ENCODE assay signal across 8 mouse cellular contexts in genomic region chr9:48674359-48675015, GRCm38 (mm10).
DNase-seq lines count a peak whose midpoint lies in the region; ATAC-seq and TF ChIP-seq lines count a peak whose summit lies in the region.

No protein-coding gene starts in this region.

- ATAC-seq in forebrain, embryonic 14.5 days, result no peak
- no peak for ATAC-seq in forebrain, embryonic 13.5 days

- H3K9me3 ChIP-seq in forebrain, embryonic 14.5 days (replicated peaks; ENCODE audit: control insufficient read depth, low read length), result no peaks in the 10 kb centered on the region
- H3K9me3 ChIP-seq in forebrain, embryonic 13.5 days (replicated peaks), result no peaks in the 10 kb centered on the region

- TF ChIP-seq CTCF in thymus, adult 2 months (IDR thresholded peaks at IDR 0.05; ENCODE audit: borderline replicate concordance, control insufficient read depth, extremely low read depth, insufficient read depth, low read length, poor library complexity), result no peak

- H3K4me1 ChIP-seq in forebrain, embryonic 14.5 days (ENCODE audit: control insufficient read depth, insufficient read depth, low read length), result peaks cover 35% of the 10 kb centered on the region
- H3K4me1 ChIP-seq in forebrain, embryonic 13.5 days, result peaks cover 72% of the 10 kb centered on the region
- no peaks in the 10 kb centered on the region for H3K4me1 ChIP-seq in thymus, adult 2 months (replicated peaks; ENCODE audit: control insufficient read depth, insufficient read depth, low read length)

- no peaks in the 10 kb centered on the region for H3K36me3 ChIP-seq in forebrain, embryonic 14.5 days (ENCODE audit: control insufficient read depth, insufficient read depth, low read length)
- no peaks in the 10 kb centered on the region for H3K36me3 ChIP-seq in forebrain, embryonic 13.5 days (ENCODE audit: poor library complexity, severe bottlenecking)
- H3K36me3 ChIP-seq in thymus, adult 2 months (ENCODE audit: control insufficient read depth, insufficient read depth, low read length), result no peaks in the 10 kb centered on the region

- H3K9ac ChIP-seq in forebrain, embryonic 14.5 days (ENCODE audit: low read length), result no peak overlapping the region
- H3K9ac ChIP-seq in forebrain, embryonic 13.5 days, result no peak overlapping the region

- 0 out of 2 replicates have a peak overlapping the region, but pooled peaks have one; percentile 4 for H3K4me2 ChIP-seq in forebrain, embryonic 14.5 days (ENCODE audit: low read length)
- H3K4me2 ChIP-seq in forebrain, embryonic 13.5 days, result no peak overlapping the region

- no peaks in the 10 kb centered on the region; the same call in 1 of the 2 replicates for H3K27me3 ChIP-seq in forebrain, embryonic 14.5 days (replicated peaks; ENCODE audit: control insufficient read depth, insufficient read depth, low read length)
- H3K27me3 ChIP-seq in forebrain, embryonic 13.5 days, result peaks cover 71% of the 10 kb centered on the region
- H3K27me3 ChIP-seq in thymus, adult 2 months (ENCODE audit: control insufficient read depth, insufficient read depth, low read length), result no peaks in the 10 kb centered on the region

- H3K4me3 ChIP-seq in forebrain, embryonic 14.5 days (ENCODE audit: low read depth, low read length), result no peak overlapping the region
- H3K4me3 ChIP-seq in forebrain, embryonic 13.5 days, result no peak overlapping the region
- no peak overlapping the region for H3K4me3 ChIP-seq in thymus, adult 2 months (ENCODE audit: control insufficient read depth, insufficient read depth, low read length)

- DNase-seq in forebrain, embryonic 14.5 days (ENCODE audit: low spot score), result peak; percentile 55
- peak; percentile 29 for DNase-seq in embryo, embryonic 9.5 days (ENCODE audit: extremely low spot score)
- DNase-seq in kidney, adult 8-10 months, result peak; percentile 37 to 39
- DNase-seq in lung, postnatal 36 days, result peak; percentile 74
- no peak for DNase-seq in thymus, postnatal 14 days
- DNase-seq in ovary, adult 18-20 months (ENCODE audit: low spot score), result no peak
- DNase-seq in thymus, adult 2 months, result no peak

- no peak for TF ChIP-seq POLR2A in thymus, adult 2 months (IDR thresholded peaks at IDR 0.05; ENCODE audit: control insufficient read depth, extremely low read depth, insufficient read depth, low read length, poor library complexity)

- H3K27ac ChIP-seq in forebrain, embryonic 14.5 days (ENCODE audit: low read depth, low read length), result no peak overlapping the region
- H3K27ac ChIP-seq in forebrain, embryonic 13.5 days, result no peak overlapping the region
- H3K27ac ChIP-seq in thymus, adult 2 months (ENCODE audit: control insufficient read depth, insufficient read depth, low read length), result no peak overlapping the region

- WGBS in forebrain, embryonic 14.5 days, result 4% methylated on average over 11 of the region's 11 CpGs
- 2% methylated on average over 11 of the region's 11 CpGs for WGBS in forebrain, embryonic 13.5 days
- WGBS in thymus, adult 2 months, result 71% methylated on average over 11 of the region's 11 CpGs

Comparison
In these comparisons a context has a peak if more than half of its experiments do, and no peak if none do; other contexts are left out.
1. DNase-seq: peak in forebrain, embryonic 14.5 days (single experiment), embryo, embryonic 9.5 days (single experiment), kidney, adult 8-10 months (2 of 2) and lung, postnatal 36 days (single experiment); none in thymus, postnatal 14 days (single experiment), ovary, adult 18-20 months (single experiment) and thymus, adult 2 months (single experiment).